Mouse (Mus musculus): ENCODE results near the gene Tcap. TPM values are rescaled to one million over a fixed set of nuclear protein-coding genes. Genes with fewer than 3 reads are reported as not detected.

The Tcap gene
- polyA plus RNA-seq, 1 experiment from 2014 or later = 0.29 TPM

- Histone ChIP-seq H3K4me1 (ENCODE audit: control insufficient read depth, insufficient read depth, low read length) (peaks cover 10% of the 10 kb centered on the region), H3K4me3 (ENCODE audit: low read depth, low read length) (no peak overlapping the region), H3K36me3 (ENCODE audit: control insufficient read depth, insufficient read depth, low read length) (no peaks in the 10 kb centered on the region), H3K4me2 (ENCODE audit: low read depth, low read length) (no peak overlapping the region), H3K9ac (replicated peaks; ENCODE audit: low read depth, low read length) (no peak overlapping the region), H3K27ac (ENCODE audit: low read depth, low read length) (no peak overlapping the region), H3K9me3 (ENCODE audit: control insufficient read depth, low read length) (no peaks in the 10 kb centered on the region), H3K27me3 (ENCODE audit: control insufficient read depth, insufficient read depth, low read length) (peaks cover 39% of the 10 kb centered on the region)
- no peak for ATAC-seq (ENCODE audit: low read depth)
- 37% methylated on average over 8 of the region's 8 CpGs for WGBS
Observed at GRCm38 (mm10) chr11:98353651-98354211, 29.9 kb upstream of the Tcap start.

GRCm38 (mm10) chr11:98354445-98354844 lies 29.2 kb upstream of the Tcap start:
- Histone ChIP-seq H3K4me3 (ENCODE audit: low read depth, low read length) (no peak overlapping the region), H3K9ac (replicated peaks; ENCODE audit: low read depth, low read length) (no peak overlapping the region), H3K4me1 (ENCODE audit: control insufficient read depth, insufficient read depth, low read length) (peaks cover 13% of the 10 kb centered on the region), H3K4me2 (ENCODE audit: low read depth, low read length) (no peak overlapping the region), H3K36me3 (ENCODE audit: control insufficient read depth, insufficient read depth, low read length) (no peaks in the 10 kb centered on the region), H3K27ac (ENCODE audit: low read depth, low read length) (no peak overlapping the region), H3K9me3 (ENCODE audit: control insufficient read depth, low read length) (no peaks in the 10 kb centered on the region), H3K27me3 (ENCODE audit: control insufficient read depth, insufficient read depth, low read length) (peaks cover 33% of the 10 kb centered on the region)
- no peak for ATAC-seq (ENCODE audit: low read depth)
- 75% methylated on average over 14 of the region's 14 CpGs for WGBS

- Histone ChIP-seq H3K36me3 (ENCODE audit: control insufficient read depth, insufficient read depth, low read length) (no peaks in the 10 kb centered on the region), H3K9me3 (ENCODE audit: control insufficient read depth, low read length) (no peaks in the 10 kb centered on the region), H3K27me3 (ENCODE audit: control insufficient read depth, insufficient read depth, low read length) (peaks cover 19% of the 10 kb centered on the region), H3K4me1 (ENCODE audit: control insufficient read depth, insufficient read depth, low read length) (peaks cover 22% of the 10 kb centered on the region), H3K9ac (replicated peaks; ENCODE audit: low read depth, low read length) (no peak overlapping the region), H3K4me2 (ENCODE audit: low read depth, low read length) (no peak overlapping the region), H3K27ac (ENCODE audit: low read depth, low read length) (no peak overlapping the region), H3K4me3 (ENCODE audit: low read depth, low read length) (no peak overlapping the region)
- ATAC-seq (ENCODE audit: low read depth) = no peak
- WGBS = 6% methylated on average over 6 of the region's 6 CpGs
Observed at GRCm38 (mm10) chr11:98355732-98356299, 27.8 kb upstream of the Tcap start.

GRCm38 (mm10) chr11:98356625-98357394 lies 26.8 kb upstream of the Tcap start:
- Histone ChIP-seq H3K4me3 (ENCODE audit: low read depth, low read length) (no peak overlapping the region), H3K4me2 (ENCODE audit: low read depth, low read length) (no peak overlapping the region), H3K4me1 (ENCODE audit: control insufficient read depth, insufficient read depth, low read length) (peaks cover 26% of the 10 kb centered on the region), H3K27me3 (ENCODE audit: control insufficient read depth, insufficient read depth, low read length) (peaks cover 11% of the 10 kb centered on the region), H3K9ac (replicated peaks; ENCODE audit: low read depth, low read length) (no peak overlapping the region), H3K36me3 (ENCODE audit: control insufficient read depth, insufficient read depth, low read length) (no peaks in the 10 kb centered on the region), H3K27ac (ENCODE audit: low read depth, low read length) (no peak overlapping the region), H3K9me3 (ENCODE audit: control insufficient read depth, low read length) (no peaks in the 10 kb centered on the region)
- WGBS = 77% methylated on average over 7 of the region's 7 CpGs
- ATAC-seq (ENCODE audit: low read depth) = no peak

GRCm38 (mm10) chr11:98357396-98358160 lies 26.0 kb upstream of the Tcap start:
- no peaks in the 10 kb centered on the region for H3K9me3 ChIP-seq (ENCODE audit: control insufficient read depth, low read length)
- peak overlapping the region; percentile 55 for H3K4me3 ChIP-seq (ENCODE audit: low read depth, low read length)
- peaks cover 26% of the 10 kb centered on the region for H3K4me1 ChIP-seq (ENCODE audit: control insufficient read depth, insufficient read depth, low read length)
- WGBS = 7% methylated on average over 13 of the region's 13 CpGs
- H3K9ac ChIP-seq (replicated peaks; ENCODE audit: low read depth, low read length) = peak overlapping the region; percentile 58; the same call in 1 of the 2 replicates
- H3K36me3 ChIP-seq (ENCODE audit: control insufficient read depth, insufficient read depth, low read length) = no peaks in the 10 kb centered on the region
- peaks cover 3% of the 10 kb centered on the region for H3K27me3 ChIP-seq (ENCODE audit: control insufficient read depth, insufficient read depth, low read length)
- peak overlapping the region; percentile 71; the same call in 1 of the 2 replicates for H3K27ac ChIP-seq (ENCODE audit: low read depth, low read length)
- H3K4me2 ChIP-seq (ENCODE audit: low read depth, low read length) = peak overlapping the region; percentile 75
- no peak for ATAC-seq (ENCODE audit: low read depth)

- Histone ChIP-seq H3K9me3 (ENCODE audit: control insufficient read depth, low read length) (no peaks in the 10 kb centered on the region), H3K4me1 (ENCODE audit: control insufficient read depth, insufficient read depth, low read length) (peaks cover 26% of the 10 kb centered on the region), H3K4me2 (ENCODE audit: low read depth, low read length) (peak within 1 kb of the TSS; percentile 75), H3K9ac (replicated peaks; ENCODE audit: low read depth, low read length) (peak within 1 kb of the TSS; percentile 58), H3K4me3 (ENCODE audit: low read depth, low read length) (peak within 1 kb of the TSS; percentile 55), H3K27ac (ENCODE audit: low read depth, low read length) (peak within 1 kb of the TSS; percentile 71), H3K36me3 (ENCODE audit: control insufficient read depth, insufficient read depth, low read length) (no peaks in the 10 kb centered on the region), H3K27me3 (ENCODE audit: control insufficient read depth, insufficient read depth, low read length) (peaks cover 3% of the 10 kb centered on the region)
- peak; percentile 89 for ATAC-seq (ENCODE audit: low read depth)
- under 1% methylated on average over 56 of the region's 60 CpGs for WGBS
Observed at GRCm38 (mm10) chr11:98358161-98359083, 25.2 kb upstream of the Tcap start, which contains the start of gene Stard3. Gene Stard3, plus strand, starts transcription at chr11:98358368.

GRCm38 (mm10) chr11:98360866-98361521 lies 22.6 kb upstream of the Tcap start:
- Histone ChIP-seq H3K4me2 (ENCODE audit: low read depth, low read length) (peak overlapping the region; percentile 4; the same call in 1 of the 2 replicates), H3K4me1 (ENCODE audit: control insufficient read depth, insufficient read depth, low read length) (peaks cover 26% of the 10 kb centered on the region), H3K36me3 (ENCODE audit: control insufficient read depth, insufficient read depth, low read length) (no peaks in the 10 kb centered on the region), H3K4me3 (ENCODE audit: low read depth, low read length) (no peak overlapping the region), H3K9me3 (ENCODE audit: control insufficient read depth, low read length) (no peaks in the 10 kb centered on the region), H3K27ac (ENCODE audit: low read depth, low read length) (peak overlapping the region; percentile 71), H3K27me3 (ENCODE audit: control insufficient read depth, insufficient read depth, low read length) (no peaks in the 10 kb centered on the region), H3K9ac (replicated peaks; ENCODE audit: low read depth, low read length) (0 out of 2 replicates have a peak overlapping the region, but pooled peaks have one; percentile 21)
- 24% methylated on average over 9 of the region's 9 CpGs for WGBS
- no peak for ATAC-seq (ENCODE audit: low read depth)

GRCm38 (mm10) chr11:98363817-98364216 lies 19.8 kb upstream of the Tcap start:
- ATAC-seq (ENCODE audit: low read depth) = no peak
- Histone ChIP-seq H3K4me2 (ENCODE audit: low read depth, low read length) (no peak overlapping the region), H3K27ac (ENCODE audit: low read depth, low read length) (no peak overlapping the region), H3K9ac (replicated peaks; ENCODE audit: low read depth, low read length) (no peak overlapping the region), H3K9me3 (ENCODE audit: control insufficient read depth, low read length) (no peaks in the 10 kb centered on the region), H3K36me3 (ENCODE audit: control insufficient read depth, insufficient read depth, low read length) (no peaks in the 10 kb centered on the region), H3K4me1 (ENCODE audit: control insufficient read depth, insufficient read depth, low read length) (peaks cover 19% of the 10 kb centered on the region), H3K4me3 (ENCODE audit: low read depth, low read length) (no peak overlapping the region), H3K27me3 (ENCODE audit: control insufficient read depth, insufficient read depth, low read length) (no peaks in the 10 kb centered on the region)
- 88% methylated on average over 5 of the region's 5 CpGs for WGBS
